Mouse (Mus musculus) gastrocnemius, postnatal 14 days (tissue): ENCODE data around the gene Dgki. TPM values are rescaled to one million over a fixed set of nuclear protein-coding genes. Genes with fewer than 3 reads are reported as not detected.

Source experiments
- DNase-seq: peaks from one replicate; pipeline ENCODE4 v3.0.0; 2021; ENCODE audit warnings: mixed read lengths
- intact Hi-C: fragments of 180-260 bp; cut with DNase I; formaldehyde crosslinking; loops from one replicate; pipeline ENCODE4 v1.15.1; 2025; ENCODE audit warnings: low total_unique reads
- total RNA-seq, 2 experiments: library from RNA; stranded (reverse); gene quantifications; 2 replicates each; pipeline ENCODE4 v1.2.3; 2021

Dgki gene
- total RNA-seq, 2 experiments from 2014 or later, result 0.41 to 0.55 TPM

DNA sequence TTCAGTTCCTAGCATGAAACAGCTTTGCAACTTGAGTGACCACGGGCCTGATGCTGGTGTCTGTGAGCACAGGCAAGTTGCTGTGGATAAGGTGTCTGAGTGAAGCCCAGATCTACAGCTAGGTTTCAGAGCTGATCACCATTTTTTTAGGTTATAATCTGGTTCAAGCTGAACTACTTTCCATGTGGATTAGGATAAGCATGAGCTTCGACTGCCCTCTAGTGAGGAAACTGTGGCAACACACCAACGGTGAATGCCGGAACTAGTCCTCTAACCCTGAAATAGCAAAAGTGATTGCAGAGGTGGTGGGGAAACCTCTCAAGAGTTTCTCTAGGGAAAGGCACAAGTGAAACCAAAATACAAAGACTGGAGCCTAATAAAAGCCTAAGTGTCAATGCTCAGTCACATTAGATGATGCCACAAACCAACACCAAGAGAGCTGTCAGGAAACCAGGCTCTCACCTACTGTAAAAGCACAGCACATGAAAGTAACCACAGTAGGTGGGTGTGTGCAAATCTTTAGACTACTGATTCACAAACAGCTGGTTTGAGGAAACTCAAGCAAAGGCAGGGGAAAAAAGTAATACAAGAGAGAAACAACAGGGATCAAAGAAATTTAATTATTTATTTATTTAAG lies 253.7 kb downstream of the Dgki start:
- peak; percentile 36 for DNase-seq
- intact Hi-C loops, result loop anchor here (10.0 kb wide), 2 partner anchors 351 to 1041 kb away; no protein-coding TSS in a partner anchor

GRCm38 (mm10) chr6:37044796-37045195 lies 255.2 kb downstream of the Dgki start:
- no peak for DNase-seq
- intact Hi-C loops, result loop anchor here (10.0 kb wide), 2 partner anchors 350 to 1040 kb away; no protein-coding TSS in a partner anchor

GRCm38 (mm10) chr6:37038444-37038843 lies 261.5 kb downstream of the Dgki start:
- DNase-seq, result no peak
- intact Hi-C loops, result no loop called here

GRCm38 (mm10) chr6:37037115-37037908 lies 262.7 kb downstream of the Dgki start:
- intact Hi-C loops, result no loop called here
- peak; percentile 41 for DNase-seq

DNA sequence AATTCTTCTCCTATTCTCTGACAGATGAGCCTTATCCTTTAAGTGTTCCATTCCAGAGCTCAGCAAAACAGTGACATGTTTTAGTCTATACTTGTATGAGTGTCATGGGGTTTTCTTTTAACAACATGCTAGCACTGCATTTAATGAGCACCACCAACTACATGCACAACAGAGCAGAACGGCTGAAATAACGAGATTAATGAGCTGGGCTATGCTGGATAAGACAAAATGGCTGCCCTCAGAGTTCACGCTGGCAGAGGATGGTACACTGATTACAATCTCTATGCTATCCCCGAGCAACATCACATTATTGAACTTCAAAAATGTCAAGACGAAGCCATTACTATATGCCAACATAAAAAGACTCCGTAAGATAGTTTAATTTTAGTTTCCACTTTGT lies 264.3 kb downstream of the Dgki start:
- DNase-seq, result no peak
- intact Hi-C loops, result no loop called here

DNA sequence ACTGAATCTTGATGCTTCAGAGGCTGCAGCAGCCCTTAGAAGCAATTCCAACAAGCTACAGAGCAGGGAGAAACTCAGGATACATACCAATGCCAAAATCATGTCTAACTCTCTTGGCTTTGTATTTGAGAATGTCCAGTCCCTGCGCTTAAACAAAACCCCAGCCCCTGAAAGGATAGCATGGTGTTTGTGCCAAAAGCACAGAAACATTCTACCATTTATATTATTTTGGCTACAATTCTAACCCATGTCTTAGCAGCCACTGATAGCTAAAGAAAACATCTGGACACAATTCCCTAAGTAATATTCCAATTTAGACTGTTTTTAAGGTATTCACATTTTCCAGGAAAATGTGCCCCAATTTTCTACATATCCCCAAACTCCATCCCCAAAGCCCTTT lies 269.0 kb downstream of the Dgki start:
- no peak for DNase-seq
- intact Hi-C loops, result no loop called here

- DNase-seq, result no peak
- intact Hi-C loops, result no loop called here
Measured at GRCm38 (mm10) chr6:37030402-37030801, 269.6 kb downstream of the Dgki start.

DNA sequence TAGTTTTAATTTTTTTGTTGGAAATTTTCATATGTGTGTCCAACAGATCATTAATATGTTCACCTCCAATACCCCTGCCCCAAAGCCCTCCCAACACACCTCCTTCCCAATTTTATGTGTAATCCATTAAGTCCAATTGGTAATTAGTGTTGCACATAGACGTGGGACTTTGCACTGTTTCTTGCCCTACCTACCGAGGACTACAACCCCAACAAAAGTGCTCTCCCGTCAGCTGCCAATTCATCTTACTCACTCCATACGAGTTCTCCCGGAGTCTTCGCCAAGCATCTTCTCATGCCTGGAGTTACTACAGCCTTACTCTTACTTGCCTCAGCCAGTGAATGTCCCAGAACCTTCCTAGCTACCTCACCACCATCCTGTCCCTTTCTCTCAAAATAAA lies 271.1 kb downstream of the Dgki start:
- no peak for DNase-seq
- intact Hi-C loops, result no loop called here

DNA sequence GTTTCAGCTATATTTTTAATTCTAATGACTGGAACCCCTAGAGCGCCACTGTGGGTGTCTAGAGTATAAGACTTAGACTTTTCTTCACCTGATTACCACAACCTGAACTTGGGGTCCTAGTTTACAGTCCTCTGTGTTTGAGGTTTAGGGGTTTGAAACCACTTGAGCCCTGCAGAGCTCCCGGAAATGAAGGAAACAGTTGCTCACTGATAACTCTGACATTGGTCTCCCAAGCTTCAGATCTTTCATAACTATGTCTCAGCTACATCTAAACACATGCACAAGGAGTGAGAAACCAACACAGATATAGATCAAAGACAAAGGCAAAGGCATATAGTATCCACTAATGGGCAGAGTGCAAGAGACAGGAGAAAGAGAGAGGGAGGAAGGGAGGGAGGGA lies 271.7 kb downstream of the Dgki start:
- DNase-seq, result no peak
- intact Hi-C loops, result no loop called here

DNA sequence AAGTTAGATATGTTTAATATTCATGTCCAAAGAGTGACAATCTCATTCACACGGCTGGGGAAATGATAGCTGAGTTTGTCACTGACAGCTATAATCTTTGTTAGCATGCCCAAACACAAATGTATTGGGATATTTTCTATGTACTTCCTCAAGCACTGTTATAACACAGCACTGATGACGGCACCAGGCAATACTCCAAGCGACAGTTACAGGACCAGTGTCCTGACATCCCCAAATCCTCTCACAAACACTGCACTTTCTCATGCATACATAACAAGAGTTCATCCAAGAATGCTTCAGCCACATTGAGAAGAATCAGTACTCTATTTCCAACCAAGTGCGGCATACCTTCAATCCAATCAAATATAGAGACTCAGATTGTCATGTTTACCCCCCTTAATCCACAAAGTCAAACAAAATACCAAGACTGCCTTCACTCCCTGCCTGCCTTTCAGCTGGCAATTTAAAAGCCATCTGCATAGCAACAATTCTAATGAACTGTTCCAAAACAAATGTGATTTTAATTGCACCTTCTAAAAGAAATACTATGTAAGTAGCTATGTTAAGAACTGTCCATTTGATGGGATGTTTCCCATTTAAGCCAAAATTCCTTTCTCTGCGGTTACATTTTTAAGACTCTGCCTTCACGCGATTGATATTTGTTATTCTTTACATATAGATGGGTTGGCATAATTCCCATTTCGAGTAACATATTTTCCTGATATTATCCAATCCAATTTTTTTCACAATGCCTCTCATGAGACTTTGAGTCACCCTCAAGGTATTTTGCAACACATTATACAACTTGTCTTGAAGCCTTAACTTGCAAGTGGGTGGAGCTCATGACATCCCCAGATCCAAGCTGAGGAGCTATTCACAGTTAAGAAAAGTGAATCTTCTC lies 273.4 kb downstream of the Dgki start:
- no peak for DNase-seq
- intact Hi-C loops, result no loop called here

GRCm38 (mm10) chr6:37016046-37016445 lies 283.9 kb downstream of the Dgki start:
- intact Hi-C loops, result no loop called here
- no peak for DNase-seq

DNA sequence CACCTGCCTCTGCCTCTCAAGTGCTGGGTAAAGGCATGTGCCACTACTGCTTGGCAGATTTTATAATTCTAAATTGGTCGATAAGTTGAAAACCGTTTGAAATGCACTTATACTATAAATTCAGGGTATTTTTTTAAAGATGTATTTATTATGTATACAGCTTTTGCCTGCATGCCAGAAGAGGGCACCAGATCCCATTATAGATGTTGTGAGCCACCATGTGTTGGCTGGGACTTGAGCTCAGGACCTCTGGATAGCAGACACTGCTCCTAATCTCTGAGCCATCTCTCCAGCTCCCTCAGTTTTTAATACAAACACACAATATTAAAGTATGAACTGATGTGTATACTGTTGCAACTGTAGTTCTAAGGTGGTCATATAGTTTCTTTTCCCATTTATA lies 288.4 kb downstream of the Dgki start:
- intact Hi-C loops, result no loop called here
- DNase-seq, result no peak

DNA sequence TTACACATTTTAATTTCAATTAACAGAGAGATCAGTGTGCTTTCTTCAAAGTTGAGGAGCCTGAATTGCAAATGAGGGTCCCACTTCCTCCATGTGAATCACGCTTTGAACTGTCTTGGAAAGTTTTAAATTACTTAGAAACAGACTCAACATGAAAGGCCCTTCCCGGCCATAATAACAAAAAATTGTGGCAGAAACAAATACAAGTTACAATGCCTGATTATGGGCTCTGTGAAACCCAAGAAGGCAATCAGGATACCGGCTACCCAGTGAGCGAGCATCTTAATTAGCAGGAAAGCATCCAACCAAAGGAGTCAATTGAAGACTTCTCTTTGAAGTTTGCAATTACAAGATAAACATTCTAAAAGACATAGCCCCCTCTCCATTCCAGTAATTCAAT lies 292.4 kb downstream of the Dgki start:
- DNase-seq, result no peak
- intact Hi-C loops, result no loop called here

DNA sequence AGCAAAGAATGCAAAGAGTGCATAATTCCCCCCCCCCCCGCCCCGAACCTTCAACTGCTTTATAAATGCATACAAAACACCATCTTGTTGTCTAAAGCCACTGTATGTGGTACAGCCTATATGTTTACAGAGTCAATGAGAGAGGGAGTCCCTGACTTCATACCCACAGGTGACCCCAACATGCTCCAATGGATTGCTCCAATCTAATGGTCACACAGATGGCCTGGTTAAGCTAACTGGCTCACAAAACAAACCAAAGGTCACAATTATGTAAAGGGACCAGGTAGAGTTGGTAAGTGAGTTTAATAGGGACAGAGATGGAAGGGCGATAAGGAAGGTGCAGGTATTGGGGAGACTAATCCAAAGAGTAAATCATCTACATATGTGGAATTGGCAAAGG lies 295.1 kb downstream of the Dgki start:
- intact Hi-C loops, result no loop called here
- DNase-seq, result no peak

DNA sequence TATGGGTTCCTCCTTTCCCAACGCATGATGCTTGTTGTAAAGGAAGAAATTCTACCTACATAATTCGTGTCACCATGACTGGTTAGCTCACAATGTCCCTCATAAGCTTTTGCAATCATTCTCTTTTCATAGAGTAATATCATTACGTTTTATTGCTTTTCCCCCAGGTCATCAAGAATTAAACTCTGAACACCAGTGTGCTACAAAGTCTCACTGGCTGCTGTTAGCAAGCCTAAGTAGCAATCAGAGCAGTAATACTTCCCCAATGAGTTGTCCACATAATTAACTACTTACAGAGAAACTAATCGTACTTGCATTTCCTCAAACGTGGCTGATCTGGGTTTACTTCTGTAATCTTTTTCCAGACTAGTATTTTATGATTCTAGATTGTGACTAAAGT lies 296.7 kb downstream of the Dgki start:
- no peak for DNase-seq
- intact Hi-C loops, result no loop called here

DNA sequence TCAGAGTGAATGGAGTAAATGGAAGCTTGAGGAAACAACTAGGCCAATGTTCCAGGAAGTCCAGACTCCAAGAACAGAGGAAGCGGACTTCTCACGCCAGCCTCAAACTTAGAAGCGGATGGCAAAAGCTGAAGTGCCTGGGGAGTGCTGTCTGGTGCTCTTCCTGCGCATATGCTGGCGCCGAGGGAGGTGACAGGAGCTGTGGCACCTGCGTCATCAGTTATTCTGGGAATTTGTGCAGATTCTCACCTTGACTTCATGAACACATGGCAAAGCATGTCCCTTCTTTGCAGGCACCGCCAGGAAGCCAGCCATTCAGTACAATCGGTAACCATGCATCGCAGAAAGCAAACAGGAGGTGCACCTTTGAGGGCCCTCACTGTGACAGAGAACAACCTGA lies 301.0 kb downstream of the Dgki start:
- intact Hi-C loops, result no loop called here
- no peak for DNase-seq

DNA sequence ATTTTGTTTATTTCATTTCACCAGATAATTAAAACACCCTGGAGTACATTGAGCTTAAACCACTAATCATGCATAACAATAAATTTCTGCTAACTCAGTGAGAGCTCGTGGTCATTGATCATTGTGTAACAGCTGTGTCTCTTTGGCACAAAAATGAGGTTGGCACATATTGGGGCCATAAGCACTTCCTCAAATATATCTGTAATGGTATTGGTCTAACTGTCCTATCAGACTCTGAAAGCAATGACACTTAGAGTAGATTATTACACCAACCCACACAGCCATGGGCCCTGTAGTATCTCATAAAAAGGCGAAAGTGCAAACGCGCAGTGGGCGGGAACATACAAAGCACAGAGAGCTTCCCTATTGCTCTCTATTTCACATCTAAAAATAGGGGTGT lies 305.7 kb downstream of the Dgki start:
- intact Hi-C loops, result no loop called here
- no peak for DNase-seq

DNA sequence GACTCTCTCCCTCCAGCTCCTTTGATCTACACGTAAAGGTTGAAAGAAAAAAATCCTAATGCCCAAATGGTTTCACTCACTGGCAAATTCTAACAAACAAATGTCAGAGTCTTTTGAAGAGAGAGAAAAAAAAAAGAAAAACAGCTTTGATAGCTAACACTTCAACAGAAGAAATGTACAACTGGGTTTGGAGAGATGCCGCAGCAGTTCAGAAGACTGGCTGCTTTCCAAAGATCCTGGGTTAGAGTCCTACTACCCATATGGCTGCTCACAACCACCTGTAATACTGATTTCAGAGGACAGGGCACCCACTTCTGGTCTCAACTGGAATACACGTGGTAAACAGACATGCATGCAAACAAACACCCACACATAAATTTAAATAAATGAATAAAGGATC lies 309.8 kb downstream of the Dgki start:
- no peak for DNase-seq
- intact Hi-C loops, result no loop called here

GRCm38 (mm10) chr6:36988800-36989199 lies 311.2 kb downstream of the Dgki start:
- no peak for DNase-seq
- intact Hi-C loops, result no loop called here

GRCm38 (mm10) chr6:36981646-36982045 lies 318.3 kb downstream of the Dgki start:
- DNase-seq, result no peak
- intact Hi-C loops, result no loop called here
